Mouse (Mus musculus) liver, embryonic 11.5 days (tissue): Measurements from ENCODE around the gene Gm5617. TPM values are rescaled to one million over a fixed set of nuclear protein-coding genes. Genes with fewer than 3 reads are reported as not detected.
"Not testable (repeated sequence)": the region's sequence is repeated elsewhere in the genome, so short reads cannot be mapped to it uniquely, and the experiment has no call there.

ENCODE experiments used
- ATAC-seq: fragments of 200-750 bp; cut with Nextera tagmentation; replicated peaks from 2 replicates; pipeline ENCODE4 v1.8.0; 2017; ENCODE audit warnings: moderate number of reproducible peaks, mild to moderate bottlenecking, moderate TSS enrichment, moderate library complexity; ENCODE audit not compliant: low FRiP score
- DNase-seq: peaks from one replicate; pipeline ENCODE4 v3.0.0-alpha.2; 2017; ENCODE audit warnings: low spot score
- H3K27ac ChIP-seq: fragments of 300-500 bp; sonication (generic); 2 replicates; pipeline ENCODE4 v1.5.1; 2014; ENCODE audit warnings: mild to moderate bottlenecking, low read depth, low read length, control low read depth
- H3K27me3 ChIP-seq: fragments of 300-500 bp; sonication (generic); replicated peaks from 2 replicates; pipeline ENCODE4 v1.6.1; 2014; ENCODE audit warnings: low read length, mixed read lengths; ENCODE audit not compliant: control insufficient read depth, insufficient read depth
- H3K36me3 ChIP-seq: fragments of 300-500 bp; sonication (generic); 2 replicates; pipeline ENCODE4 v1.6.1; 2014; ENCODE audit warnings: mild to moderate bottlenecking, low read length, moderate library complexity, mixed read lengths; ENCODE audit not compliant: control insufficient read depth, insufficient read depth
- H3K4me1 ChIP-seq: fragments of 300-500 bp; sonication (generic); replicated peaks from 2 replicates; pipeline ENCODE4 v1.6.1; 2014; ENCODE audit warnings: low read length, mixed read lengths; ENCODE audit not compliant: control insufficient read depth, insufficient read depth
- H3K4me2 ChIP-seq: fragments of 300-500 bp; sonication (generic); 2 replicates; pipeline ENCODE4 v1.6.1; 2014; ENCODE audit warnings: mild to moderate bottlenecking, control low read depth, moderate library complexity
- H3K4me3 ChIP-seq: fragments of 300-500 bp; sonication (generic); 2 replicates; pipeline ENCODE4 v1.5.1; 2014; ENCODE audit warnings: low read depth, low read length, control low read depth
- H3K9ac ChIP-seq: fragments of 300-500 bp; sonication (generic); 2 replicates; pipeline ENCODE4 v1.6.1; 2014; ENCODE audit warnings: low read depth, low read length, control low read depth
- H3K9me3 ChIP-seq: fragments of 300-500 bp; sonication (generic); 2 replicates; pipeline ENCODE4 v1.6.1; 2016; ENCODE audit warnings: low read length, inconsistent platforms, mixed read lengths; ENCODE audit not compliant: control insufficient read depth
- WGBS: fragments of 180-500 bp; shearing (Covaris S2); extraction: QIAGEN DNeasy Blood & Tissue Kit; methylation state at CpG from one replicate; pipeline ENCODE4 v1.1.7; 2014; 5-methylcytosine and 5-hydroxymethylcytosine counted together
- polyA plus RNA-seq: library from polyadenylated mRNA; unstranded; fragments of >200 nt; fragmentation: Nextera tagmentation; extraction: Ambion mirVana; gene quantifications from 2 replicates; pipeline ENCODE4 v1.2.1, GENCODE M21; 2014

The Gm5617 gene
- polyA plus RNA-seq, 1 experiment from 2014 or later = 29.8 TPM

DNA sequence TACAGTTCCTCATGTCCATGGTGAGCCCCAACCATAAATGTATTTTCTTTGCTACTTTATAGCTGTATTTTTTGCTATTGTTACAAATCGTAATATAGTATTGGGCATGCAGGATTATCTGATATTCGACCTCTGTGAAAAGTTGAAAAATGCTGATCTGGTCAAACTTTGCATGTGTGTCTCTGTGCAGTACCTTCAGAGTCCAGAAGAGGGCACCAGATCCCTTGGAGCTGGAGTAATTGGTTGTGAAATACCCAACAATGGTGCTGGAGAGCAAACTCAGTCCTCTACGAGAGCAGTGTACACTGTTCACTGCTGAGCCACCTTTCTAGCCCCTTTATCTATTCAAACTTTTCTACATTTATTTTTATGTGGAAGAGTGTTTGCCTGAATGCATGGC lies 28.4 kb upstream of the Gm5617 start:
- H3K27ac ChIP-seq = no peak overlapping the region
- WGBS = 48% methylated on average over 3 of the region's 3 CpGs
- H3K4me1 ChIP-seq = no peaks in the 10 kb centered on the region
- ATAC-seq (0 out of 2 replicates have a peak, but pooled peaks have one; percentile 34), DNase-seq (peak; percentile 51)
- H3K9me3 ChIP-seq = peaks cover 4% of the 10 kb centered on the region; the same call in 1 of the 2 replicates
- H3K27me3 ChIP-seq = no peaks in the 10 kb centered on the region
- H3K36me3 ChIP-seq = peaks cover 14% of the 10 kb centered on the region
- H3K4me3 ChIP-seq = no peak overlapping the region
- no peak overlapping the region for H3K9ac ChIP-seq
- H3K4me2 ChIP-seq = no peak overlapping the region

GRCm38 (mm10) chr9:48467471-48467870 lies 27.8 kb upstream of the Gm5617 start:
- H3K4me3 ChIP-seq, H3K9ac ChIP-seq, H3K27me3 ChIP-seq, H3K4me1 ChIP-seq, DNase-seq, H3K4me2 ChIP-seq, ATAC-seq, H3K27ac ChIP-seq, H3K9me3 ChIP-seq: not testable (repeated sequence)
- WGBS = 95% methylated on average over 5 of the region's 5 CpGs
- peaks cover 14% of the 10 kb centered on the region for H3K36me3 ChIP-seq

DNA sequence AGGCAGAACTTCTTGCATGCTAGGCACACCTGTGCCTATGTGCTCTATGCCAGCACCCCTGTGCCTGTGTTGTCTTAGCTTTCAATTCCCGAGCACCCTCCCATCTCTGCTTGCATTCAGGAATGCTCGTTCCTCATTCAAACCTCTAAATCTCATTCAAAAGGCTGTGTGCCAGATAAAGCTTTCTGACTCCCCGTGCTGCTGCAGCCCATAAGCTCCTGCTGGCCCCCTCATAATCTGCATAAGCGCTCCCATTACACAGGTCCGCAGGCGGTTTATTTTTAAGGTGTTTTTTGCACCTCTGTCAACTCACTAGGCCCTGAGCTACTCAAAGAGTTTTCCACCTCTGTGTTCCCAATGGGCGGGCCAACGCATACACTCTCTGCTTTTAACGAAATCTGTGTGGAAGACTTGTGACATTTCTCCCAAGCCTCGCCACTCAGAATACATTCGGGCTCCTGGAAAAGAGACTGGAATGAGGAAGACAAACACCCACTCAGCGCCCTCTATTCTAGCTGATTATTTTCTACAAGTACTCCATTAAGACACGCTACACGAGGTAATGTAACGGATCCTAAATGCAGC lies 22.7 kb upstream of the Gm5617 start:
- ATAC-seq (no peak), DNase-seq (no peak)
- H3K36me3 ChIP-seq = peaks cover 11% of the 10 kb centered on the region; the same call in 1 of the 2 replicates
- H3K4me1 ChIP-seq = no peaks in the 10 kb centered on the region
- H3K27me3 ChIP-seq = no peaks in the 10 kb centered on the region
- H3K9ac ChIP-seq = no peak overlapping the region
- H3K9me3 ChIP-seq = no peaks in the 10 kb centered on the region
- H3K4me2 ChIP-seq = no peak overlapping the region
- WGBS = 91% methylated on average over 15 of the region's 15 CpGs
- H3K4me3 ChIP-seq = no peak overlapping the region
- H3K27ac ChIP-seq = no peak overlapping the region

DNA sequence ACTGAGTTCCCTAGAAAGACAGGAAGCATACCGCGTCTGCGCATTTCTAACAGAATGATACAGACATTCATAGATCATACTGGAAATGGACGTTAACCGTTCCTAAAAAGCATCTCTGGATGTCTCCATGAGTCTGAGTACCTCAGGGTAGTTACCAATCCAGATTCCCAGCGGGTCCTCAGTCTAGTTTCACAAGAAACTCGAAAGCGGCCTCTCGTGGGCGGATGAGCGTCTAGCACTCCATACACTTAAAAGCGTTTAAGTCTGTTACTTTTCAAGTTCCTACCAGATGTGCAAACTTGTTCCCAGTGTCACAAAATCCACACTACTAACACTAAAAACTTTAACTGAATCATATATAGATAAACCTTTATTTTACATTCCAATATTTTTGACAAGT lies 22.1 kb upstream of the Gm5617 start:
- WGBS = 92% methylated on average over 12 of the region's 12 CpGs

GRCm38 (mm10) chr9:48474367-48474766 lies 20.9 kb upstream of the Gm5617 start:
- H3K4me1 ChIP-seq = no peaks in the 10 kb centered on the region
- WGBS = 95% methylated on average over 9 of the region's 9 CpGs
- ATAC-seq (no peak), DNase-seq (no peak)
- H3K9me3 ChIP-seq = no peaks in the 10 kb centered on the region
- no peaks in the 10 kb centered on the region for H3K27me3 ChIP-seq
- no peak overlapping the region for H3K27ac ChIP-seq
- H3K9ac ChIP-seq = no peak overlapping the region
- no peak overlapping the region for H3K4me2 ChIP-seq
- H3K4me3 ChIP-seq = no peak overlapping the region
- H3K36me3 ChIP-seq = peaks cover 6% of the 10 kb centered on the region; the same call in 1 of the 2 replicates

More for the DNA sequence above, 22.1 kb upstream of the Gm5617 start:
- no peak overlapping the region for H3K4me2 ChIP-seq
- ATAC-seq (no peak), DNase-seq (no peak)
- no peak overlapping the region for H3K4me3 ChIP-seq
- no peaks in the 10 kb centered on the region for H3K27me3 ChIP-seq
- no peak overlapping the region for H3K27ac ChIP-seq
- H3K36me3 ChIP-seq = peaks cover 6% of the 10 kb centered on the region; the same call in 1 of the 2 replicates
- no peaks in the 10 kb centered on the region for H3K9me3 ChIP-seq
- H3K9ac ChIP-seq = no peak overlapping the region
- H3K4me1 ChIP-seq = no peaks in the 10 kb centered on the region

DNA sequence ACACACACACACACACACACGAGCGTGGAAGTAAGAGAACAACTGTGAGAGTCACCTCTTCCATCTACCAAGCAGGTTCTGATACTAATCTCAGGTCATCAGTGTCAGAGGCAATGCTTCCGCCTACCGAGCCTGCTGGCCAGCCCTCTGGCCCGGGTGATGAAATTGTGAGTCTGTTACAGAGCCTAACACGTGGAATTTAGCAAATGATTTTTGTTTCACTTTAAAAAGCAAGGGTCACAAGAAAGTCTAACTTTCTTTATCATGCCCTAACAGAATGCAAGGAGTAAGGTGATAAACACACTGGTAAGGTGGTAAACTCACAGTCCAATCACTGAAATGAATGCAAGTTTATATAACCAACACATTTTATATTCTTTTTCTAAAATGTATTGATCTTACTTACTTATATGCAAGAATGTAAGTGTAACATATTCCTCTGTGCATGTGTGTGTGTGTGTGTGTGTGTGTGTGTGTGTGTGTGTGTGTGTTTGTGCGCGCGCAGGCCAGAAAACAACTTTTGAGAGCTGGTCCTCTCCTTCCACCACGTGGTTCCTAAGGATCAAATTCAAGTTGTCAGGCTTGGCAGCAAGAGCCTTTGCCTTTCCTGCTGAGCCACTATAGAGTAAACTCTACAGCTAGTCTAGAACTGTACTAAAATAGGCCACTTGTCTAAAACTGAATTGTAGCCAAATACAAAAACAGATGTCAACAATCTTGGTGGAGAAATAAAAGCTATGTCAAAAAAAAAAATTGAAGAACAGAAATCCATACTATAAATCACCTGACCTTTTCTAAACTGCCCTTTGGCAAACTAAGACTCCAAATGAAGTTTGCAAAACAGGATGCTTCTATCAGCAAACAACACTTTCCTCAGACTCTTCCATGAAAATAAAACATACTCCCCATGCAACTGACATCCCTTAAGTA lies 18.7 kb upstream of the Gm5617 start:
- no peaks in the 10 kb centered on the region for H3K9me3 ChIP-seq
- WGBS = 82% methylated on average over 10 of the region's 10 CpGs
- ATAC-seq (no peak), DNase-seq (no peak)
- H3K4me1 ChIP-seq = peaks cover 2% of the 10 kb centered on the region; the same call in 1 of the 2 replicates
- H3K36me3 ChIP-seq = peaks cover 6% of the 10 kb centered on the region; the same call in 1 of the 2 replicates
- no peak overlapping the region for H3K27ac ChIP-seq
- no peaks in the 10 kb centered on the region for H3K27me3 ChIP-seq
- H3K9ac ChIP-seq = no peak overlapping the region
- no peak overlapping the region for H3K4me2 ChIP-seq
- H3K4me3 ChIP-seq = no peak overlapping the region

DNA sequence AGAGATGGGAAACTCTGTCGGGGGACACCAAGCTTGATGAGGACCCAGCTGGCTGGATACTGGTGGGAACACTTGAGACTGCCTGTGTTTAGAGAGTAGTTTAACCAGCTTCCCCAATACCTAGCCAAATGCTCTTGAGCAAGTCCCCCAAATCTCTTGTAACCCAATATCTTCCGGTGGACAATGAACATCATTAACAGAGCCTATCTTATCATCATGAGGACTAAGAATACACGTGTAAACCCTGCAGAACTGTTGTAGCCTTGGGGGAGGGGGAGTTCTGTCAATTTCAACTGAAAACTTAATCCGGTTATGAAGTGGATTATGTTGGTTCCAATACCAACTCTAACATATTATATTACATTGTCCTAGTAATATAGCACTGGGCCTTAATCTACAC lies 16.4 kb upstream of the Gm5617 start:
- peak overlapping the region; percentile 86; the same call in 1 of the 2 replicates for H3K4me2 ChIP-seq

DNA sequence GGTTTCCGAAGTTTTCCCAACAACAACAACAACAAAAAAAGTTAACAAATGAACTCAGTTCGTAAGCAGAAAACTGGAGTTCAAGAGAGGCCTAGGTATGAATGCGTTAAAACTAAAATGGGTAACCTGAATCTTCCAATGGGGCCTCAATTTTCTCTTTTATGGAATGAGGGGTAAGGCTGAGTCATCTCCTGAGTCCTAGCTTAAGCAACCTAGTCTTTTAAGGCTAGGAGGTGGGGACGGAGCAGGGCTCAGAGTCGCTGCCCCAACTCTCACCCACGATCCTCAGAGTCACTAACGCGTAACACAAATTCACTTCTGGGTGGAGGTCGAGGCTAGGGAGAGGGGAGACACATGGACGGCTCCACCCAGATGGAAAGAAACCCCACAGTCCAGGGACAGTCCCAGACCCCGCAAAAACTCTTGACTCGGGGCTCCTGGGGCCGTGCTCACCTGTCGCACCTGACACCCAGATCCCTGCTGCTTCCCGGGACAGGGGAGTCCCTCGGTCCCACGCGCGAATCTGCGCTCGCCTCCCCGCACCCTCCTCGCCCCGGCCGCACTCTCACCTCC lies 15.3 kb upstream of the Gm5617 start:
- peak; percentile 28 for ATAC-seq
- DNase-seq = no peak
- Histone ChIP-seq H3K4me3 (peak overlapping the region; percentile 84), H3K9me3 (no peaks in the 10 kb centered on the region), H3K27ac (peak overlapping the region; percentile 56; the same call in 1 of the 2 replicates), H3K9ac (peak overlapping the region; percentile 89), H3K27me3 (no peaks in the 10 kb centered on the region), H3K36me3 (peaks cover 2% of the 10 kb centered on the region; the same call in 1 of the 2 replicates), H3K4me2 (peak overlapping the region; percentile 86), H3K4me1 (peaks cover 2% of the 10 kb centered on the region; the same call in 1 of the 2 replicates)
- WGBS = 5% methylated on average over 25 of the region's 25 CpGs

More for the DNA sequence above, 16.4 kb upstream of the Gm5617 start:
- Histone ChIP-seq H3K27ac (no peak overlapping the region), H3K9me3 (no peaks in the 10 kb centered on the region), H3K36me3 (peaks cover 6% of the 10 kb centered on the region; the same call in 1 of the 2 replicates), H3K9ac (no peak overlapping the region), H3K27me3 (no peaks in the 10 kb centered on the region), H3K4me3 (peak overlapping the region; percentile 84; the same call in 1 of the 2 replicates), H3K4me1 (peaks cover 2% of the 10 kb centered on the region; the same call in 1 of the 2 replicates)
- DNase-seq = no peak
- 73% methylated on average over 4 of the region's 4 CpGs for WGBS
- no peak for ATAC-seq
